8 mouse cellular contexts compared by ENCODE assay signal in genomic region chr12:68862313-68862990, GRCm38 (mm10).
DNase-seq lines count a peak whose midpoint lies in the region; ATAC-seq and TF ChIP-seq lines count a peak whose summit lies in the region.

No protein-coding gene starts in this region.

- H3K27me3 ChIP-seq in hindbrain, embryonic 11.5 days (ENCODE audit: control insufficient read depth, insufficient read depth, low read length), result no peaks in the 10 kb centered on the region
- H3K27me3 ChIP-seq in hindbrain, embryonic 10.5 days (ENCODE audit: insufficient read depth, poor library complexity, severe bottlenecking), result no peaks in the 10 kb centered on the region
- H3K27me3 ChIP-seq in hindbrain, embryonic 12.5 days, result no peaks in the 10 kb centered on the region

- H3K9ac ChIP-seq in hindbrain, embryonic 11.5 days (ENCODE audit: low read depth, low read length), result no peak overlapping the region
- H3K9ac ChIP-seq in ES-E14 (ENCODE audit: insufficient read depth, low read depth, low read length, poor library complexity, severe bottlenecking), result no peak overlapping the region
- H3K9ac ChIP-seq in hindbrain, embryonic 12.5 days, result no peak overlapping the region

- peak; percentile 65 for ATAC-seq in hindbrain, embryonic 11.5 days (ENCODE audit: low FRiP score)
- peak; percentile 54 for ATAC-seq in hindbrain, embryonic 12.5 days (ENCODE audit: low FRiP score)

- H3K27ac ChIP-seq in hindbrain, embryonic 11.5 days (ENCODE audit: low read depth, low read length), result no peak overlapping the region
- H3K27ac ChIP-seq in hindbrain, embryonic 10.5 days, result no peak overlapping the region
- no peak overlapping the region for H3K27ac ChIP-seq in ES-E14 (ENCODE audit: insufficient read depth, low read depth, low read length, poor library complexity, severe bottlenecking)
- no peak overlapping the region for H3K27ac ChIP-seq in hindbrain, embryonic 12.5 days

- WGBS in hindbrain, embryonic 11.5 days, result 56% methylated on average over 5 of the region's 5 CpGs
- 56% methylated on average over 5 of the region's 5 CpGs for WGBS in hindbrain, embryonic 10.5 days
- 45% methylated on average over 5 of the region's 5 CpGs for WGBS in hindbrain, embryonic 12.5 days

- H3K4me2 ChIP-seq in hindbrain, embryonic 11.5 days (replicated peaks; ENCODE audit: low read depth, low read length), result no peak overlapping the region
- no peak overlapping the region for H3K4me2 ChIP-seq in hindbrain, embryonic 12.5 days (replicated peaks)

- no peak overlapping the region for H3K4me3 ChIP-seq in hindbrain, embryonic 11.5 days (ENCODE audit: low read depth, low read length)
- no peak overlapping the region for H3K4me3 ChIP-seq in hindbrain, embryonic 10.5 days
- H3K4me3 ChIP-seq in ES-E14 (ENCODE audit: insufficient read depth in 1 of 2, low read depth in 1 of 2, low read length in 2 of 2, poor library complexity in 1 of 2, severe bottlenecking in 1 of 2), result no peak overlapping the region
- no peak overlapping the region for H3K4me3 ChIP-seq in hindbrain, embryonic 12.5 days

- no peaks in the 10 kb centered on the region for H3K9me3 ChIP-seq in hindbrain, embryonic 11.5 days (ENCODE audit: control insufficient read depth, low read length)
- H3K9me3 ChIP-seq in hindbrain, embryonic 10.5 days, result no peaks in the 10 kb centered on the region
- H3K9me3 ChIP-seq in ES-E14 (ENCODE audit: control insufficient read depth, insufficient read depth, low read depth, low read length), result no peaks in the 10 kb centered on the region
- no peaks in the 10 kb centered on the region for H3K9me3 ChIP-seq in hindbrain, embryonic 12.5 days (replicated peaks)

- peak; percentile 69 for DNase-seq in hindbrain, embryonic 11.5 days (ENCODE audit: low spot score)
- DNase-seq in hindbrain, embryonic 10.5 days (ENCODE audit: low spot score), result no peak
- DNase-seq in ES-E14 (ENCODE audit: low read depth, low spot score), result peak; percentile 27
- DNase-seq in cerebellum, adult 9-11 months, result peak; percentile 8
- peak; percentile 47 for DNase-seq in lung, postnatal 10 days
- DNase-seq in B cell, adult 2 months, result no peak
- DNase-seq in thymus, adult 18-20 months, result no peak

- no peaks in the 10 kb centered on the region for H3K4me1 ChIP-seq in hindbrain, embryonic 11.5 days (replicated peaks; ENCODE audit: control insufficient read depth, insufficient read depth, low read length)
- H3K4me1 ChIP-seq in hindbrain, embryonic 10.5 days (replicated peaks), result no peaks in the 10 kb centered on the region
- H3K4me1 ChIP-seq in ES-E14 (ENCODE audit: control insufficient read depth in 2 of 2, insufficient read depth in 2 of 2, low read length in 2 of 2, poor library complexity in 1 of 2), result no peaks in the 10 kb centered on the region
- no peaks in the 10 kb centered on the region for H3K4me1 ChIP-seq in hindbrain, embryonic 12.5 days

- in situ Hi-C loops in ES-E14 (cut with MboI; ENCODE audit: low sequenced_read_pairs in 2 of 2, unreplicated experiment in 2 of 2), result no loop called here

- H3K36me3 ChIP-seq in hindbrain, embryonic 11.5 days (ENCODE audit: control insufficient read depth, insufficient read depth, low read length), result no peaks in the 10 kb centered on the region
- H3K36me3 ChIP-seq in hindbrain, embryonic 10.5 days, result no peaks in the 10 kb centered on the region
- H3K36me3 ChIP-seq in ES-E14 (ENCODE audit: control insufficient read depth, insufficient read depth, low read length, poor library complexity, severe bottlenecking), result no peaks in the 10 kb centered on the region
- no peaks in the 10 kb centered on the region for H3K36me3 ChIP-seq in hindbrain, embryonic 12.5 days

TF ChIP-seq in ES-E14, 5 proteins besides CTCF, POLR2A, EP300 and RAD21:
- TF ChIP-seq CHD2 (IDR thresholded peaks at IDR 0.05; ENCODE audit: low read depth, low read length) (no peak), MAFK (IDR thresholded peaks at IDR 0.05; ENCODE audit: insufficient read depth, low read depth, low read length) (no peak), HCFC1 (IDR thresholded peaks at IDR 0.05; ENCODE audit: borderline replicate concordance, insufficient read depth, low read length) (no peak), ZNF384 (IDR thresholded peaks at IDR 0.05; ENCODE audit: low read depth, low read length) (no peak), ZC3H11A (IDR thresholded peaks at IDR 0.05; ENCODE audit: borderline replicate concordance, low read depth, low read length) (no peak)
TF ChIP-seq in ES-E14: peak in this region for 0.

Comparison
In these comparisons a context has a peak if more than half of its experiments do, and no peak if none do; other contexts are left out.
1. DNase-seq: peak in hindbrain, embryonic 11.5 days (single experiment), ES-E14 (single experiment), cerebellum, adult 9-11 months (single experiment) and lung, postnatal 10 days (single experiment); none in hindbrain, embryonic 10.5 days (single experiment), B cell, adult 2 months (0 of 2) and thymus, adult 18-20 months (0 of 2).